9 mouse cellular contexts compared by ENCODE assay signal in genomic region chr15:77214410-77215107, GRCm38 (mm10).
DNase-seq lines count a peak whose midpoint lies in the region; ATAC-seq lines count a peak whose summit lies in the region.
"Had no signal": no experiment of that assay in that cellular context is flagged by ENCODE, and none has a peak within 500 bp of the region (broad histone marks: within the 10 kb centered on the region; RNA-seq: fewer than 3 reads in every experiment).

No protein-coding gene starts in this region.

- no peaks in the 10 kb centered on the region for H3K36me3 ChIP-seq in hindbrain, embryonic 11.5 days (ENCODE audit: control insufficient read depth, insufficient read depth, low read length)
- no peaks in the 10 kb centered on the region for H3K36me3 ChIP-seq in hindbrain, embryonic 12.5 days
- no peaks in the 10 kb centered on the region for H3K36me3 ChIP-seq in embryonic facial prominence, embryonic 15.5 days
- H3K36me3 ChIP-seq: midbrain, embryonic 12.5 days had no signal

- peak; percentile 60 for DNase-seq in hindbrain, embryonic 11.5 days (ENCODE audit: low spot score)
- peak; percentile 50 for DNase-seq in ES-CJ7 (ENCODE audit: low read depth, low spot score)
- peak; percentile 46 for DNase-seq in kidney, postnatal 14 days
- no peak for DNase-seq in adrenal gland, adult 8-10 months

- H3K4me1 ChIP-seq in hindbrain, embryonic 11.5 days (replicated peaks; ENCODE audit: control insufficient read depth, insufficient read depth, low read length): peaks cover 5% of the 10 kb centered on the region; the same call in 1 of the 2 replicates
- H3K4me1 ChIP-seq in hindbrain, embryonic 12.5 days: peaks cover 39% of the 10 kb centered on the region
- peaks cover 60% of the 10 kb centered on the region for H3K4me1 ChIP-seq in embryonic facial prominence, embryonic 15.5 days

- no peaks in the 10 kb centered on the region for H3K27me3 ChIP-seq in hindbrain, embryonic 11.5 days (ENCODE audit: control insufficient read depth, insufficient read depth, low read length)
- H3K27me3 ChIP-seq in hindbrain, embryonic 12.5 days: no peaks in the 10 kb centered on the region
- no peaks in the 10 kb centered on the region for H3K27me3 ChIP-seq in embryonic facial prominence, embryonic 15.5 days
- H3K27me3 ChIP-seq: midbrain, embryonic 12.5 days had no signal

- no peaks in the 10 kb centered on the region for H3K9me3 ChIP-seq in hindbrain, embryonic 11.5 days (ENCODE audit: control insufficient read depth, low read length)
- H3K9me3 ChIP-seq in hindbrain, embryonic 12.5 days (replicated peaks): no peaks in the 10 kb centered on the region
- no peaks in the 10 kb centered on the region for H3K9me3 ChIP-seq in embryonic facial prominence, embryonic 15.5 days (replicated peaks)
- H3K9me3 ChIP-seq: midbrain, embryonic 12.5 days had no signal

- ATAC-seq in hindbrain, embryonic 11.5 days (ENCODE audit: low FRiP score): no peak
- no peak for ATAC-seq in hindbrain, embryonic 12.5 days (ENCODE audit: low FRiP score)
- peak; percentile 89 for ATAC-seq in embryonic facial prominence, embryonic 15.5 days (ENCODE audit: insufficient number of reproducible peaks, low FRiP score, low TSS enrichment, low read depth)
- ATAC-seq in monocyte, adult 5-6 weeks (replicated peaks; ENCODE audit: insufficient number of reproducible peaks, low FRiP score, low TSS enrichment, poor library complexity, severe bottlenecking): no peak
- ATAC-seq in frontal cortex, adult (ENCODE audit: low TSS enrichment): no peak

- H3K27ac ChIP-seq in hindbrain, embryonic 11.5 days (ENCODE audit: low read depth, low read length): peak overlapping the region; percentile 45; the same call in 1 of the 2 replicates
- no peak overlapping the region for H3K27ac ChIP-seq in hindbrain, embryonic 12.5 days
- peak overlapping the region; percentile 85 for H3K27ac ChIP-seq in embryonic facial prominence, embryonic 15.5 days (replicated peaks)

- no peak overlapping the region for H3K4me3 ChIP-seq in hindbrain, embryonic 11.5 days (ENCODE audit: low read depth, low read length)
- H3K4me3 ChIP-seq in hindbrain, embryonic 12.5 days: no peak overlapping the region
- H3K4me3 ChIP-seq in embryonic facial prominence, embryonic 15.5 days (replicated peaks): no peak overlapping the region
- H3K4me3 ChIP-seq: midbrain, embryonic 12.5 days had no signal

- 41% methylated on average over 8 of the region's 8 CpGs for WGBS in hindbrain, embryonic 11.5 days
- 42% methylated on average over 8 of the region's 8 CpGs for WGBS in hindbrain, embryonic 12.5 days
- 27% methylated on average over 8 of the region's 8 CpGs for WGBS in embryonic facial prominence, embryonic 15.5 days

- no peak overlapping the region for H3K9ac ChIP-seq in hindbrain, embryonic 11.5 days (ENCODE audit: low read depth, low read length)
- no peak overlapping the region for H3K9ac ChIP-seq in hindbrain, embryonic 12.5 days
- no peak overlapping the region for H3K9ac ChIP-seq in embryonic facial prominence, embryonic 15.5 days
- H3K9ac ChIP-seq: midbrain, embryonic 12.5 days had no signal

- H3K4me2 ChIP-seq in hindbrain, embryonic 11.5 days (replicated peaks; ENCODE audit: low read depth, low read length): no peak overlapping the region; the same call in 1 of the 2 replicates
- H3K4me2 ChIP-seq in hindbrain, embryonic 12.5 days (replicated peaks): no peak overlapping the region
- H3K4me2 ChIP-seq in embryonic facial prominence, embryonic 15.5 days (replicated peaks): peak overlapping the region; percentile 3; the same call in 1 of the 2 replicates
- H3K4me2 ChIP-seq: midbrain, embryonic 12.5 days had no signal
